Mouse (Mus musculus): ENCODE results near the gene Slc13a3. TPM values are rescaled to one million over a fixed set of nuclear protein-coding genes. Genes with fewer than 3 reads are reported as not detected.
A peak's percentile ranks its signal among the peaks of the same experiment; 100 is the strongest.

The Slc13a3 gene
- total and polyA plus RNA-seq, 3 experiments, result not detected

DNA sequence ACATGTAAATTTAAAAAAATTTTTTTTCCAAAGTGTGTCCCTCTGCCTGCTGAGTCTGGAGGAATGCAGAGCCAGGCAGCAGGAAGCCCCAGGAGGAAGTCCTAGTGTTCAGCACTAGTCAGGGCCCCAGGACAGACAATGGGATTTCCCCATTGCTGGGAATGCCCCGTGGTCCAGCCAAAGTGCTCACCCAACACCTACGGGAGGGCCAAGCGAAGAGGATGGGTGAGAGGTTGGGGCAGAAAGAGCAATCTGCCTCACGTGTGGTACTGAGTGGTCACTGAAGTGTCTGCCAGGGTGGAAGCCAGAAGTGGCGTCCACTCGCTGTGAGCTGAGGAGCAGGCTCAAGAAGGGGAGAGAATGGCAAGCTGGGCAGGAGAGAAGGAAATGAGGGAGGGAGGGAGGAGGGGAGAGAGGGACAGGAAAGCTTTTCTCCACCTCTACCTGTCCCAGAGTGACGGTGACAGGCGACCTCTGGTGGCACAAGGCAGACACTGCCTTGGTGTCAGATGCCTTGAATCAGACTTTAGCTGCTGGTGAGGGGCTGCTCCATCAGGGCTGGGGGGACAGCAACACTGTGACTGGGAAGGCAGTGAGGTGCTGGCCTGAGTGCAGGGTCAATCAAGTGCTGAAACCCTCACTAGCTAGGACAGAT, 14.0 kb upstream of the Slc13a3 start:
- peak; percentile 44 for DNase-seq (ENCODE audit: extremely low read depth)
- peaks cover 2% of the 10 kb centered on the region; the same call in 1 of the 2 replicates for H3K79me2 ChIP-seq (replicated peaks; ENCODE audit: control insufficient read depth, extremely low read depth, insufficient read depth, poor library complexity, severe bottlenecking)
- in situ Hi-C loops (cut with MboI; ENCODE audit: low pct_ligation_motif_present, low pct_unique_long_range_greater_than_20kb, low sequenced_read_pairs), result no loop called here
- H3K4me3 ChIP-seq (replicated peaks in 1 of 3; ENCODE audit: low read depth in 2 of 3, low read length in 2 of 3, poor library complexity in 1 of 3), result peak overlapping the region in 1 of 3 experiments; percentile 6
- peaks cover 33% of the 10 kb centered on the region for H3K27me3 ChIP-seq (replicated peaks)
- peaks cover 16 to 20% of the 10 kb centered on the region in 2 experiments for H3K4me1 ChIP-seq (ENCODE audit: control insufficient read depth in 1 of 2, insufficient read depth in 2 of 2)
- no peak for TF ChIP-seq JUND (conservative IDR thresholded peaks at IDR 0.05; ENCODE audit: low read depth, low read length)
- no peak for TF ChIP-seq ETS1 (conservative IDR thresholded peaks at IDR 0.05; ENCODE audit: low read depth, low read length)
- no peak for TF ChIP-seq JUN (IDR thresholded peaks at IDR 0.05; ENCODE audit: insufficient read depth, low read depth, low read length)
- TF ChIP-seq UBTF (IDR thresholded peaks at IDR 0.05; ENCODE audit: low read depth, low read length), result no peak
- TF ChIP-seq IRF4 (IDR thresholded peaks at IDR 0.05; ENCODE audit: low read depth, low read length), result no peak
- no peak for TF ChIP-seq MAZ (IDR thresholded peaks at IDR 0.05; ENCODE audit: low read depth, low read length)
- TF ChIP-seq TCF12 (IDR thresholded peaks at IDR 0.05; ENCODE audit: low read depth, low read length), result no peak
- no peak for TF ChIP-seq TBP (conservative IDR thresholded peaks at IDR 0.05; ENCODE audit: low read depth, low read length)
- TF ChIP-seq MEF2A (IDR thresholded peaks at IDR 0.05; ENCODE audit: borderline replicate concordance, low read depth, low read length), result no peak
- TF ChIP-seq MAFK (IDR thresholded peaks at IDR 0.05; ENCODE audit: insufficient replicate concordance, low read length), result no peak
- no peak for TF ChIP-seq KAT2A (IDR thresholded peaks at IDR 0.05; ENCODE audit: insufficient replicate concordance, low read length)
- no peak for TF ChIP-seq SIN3A (IDR thresholded peaks at IDR 0.05; ENCODE audit: low read length)
- peak; percentile 83 for TF ChIP-seq RAD21 (IDR thresholded peaks at IDR 0.05; ENCODE audit: low read depth, low read length)
- TF ChIP-seq ELF1 (IDR thresholded peaks at IDR 0.05; ENCODE audit: low read depth, low read length), result no peak
- TF ChIP-seq SMC3 (IDR thresholded peaks at IDR 0.05; ENCODE audit: low read depth, low read length), result peak; percentile 87
- no peak for TF ChIP-seq CHD1 (IDR thresholded peaks at IDR 0.05; ENCODE audit: low read depth, low read length)
- TF ChIP-seq MXI1 (IDR thresholded peaks at IDR 0.05; ENCODE audit: low read depth, low read length), result no peak
- no peak for TF ChIP-seq USF1 (IDR thresholded peaks at IDR 0.05; ENCODE audit: low read depth, low read length)
- no peak for TF ChIP-seq E2F4 (IDR thresholded peaks at IDR 0.05; ENCODE audit: insufficient replicate concordance, low read depth, low read length)
- no peak for TF ChIP-seq RCOR1 (conservative IDR thresholded peaks at IDR 0.05; ENCODE audit: low read depth, low read length)
- no peak for TF ChIP-seq EP300 (IDR thresholded peaks at IDR 0.05; ENCODE audit: low read length)
- TF ChIP-seq GABPA (IDR thresholded peaks at IDR 0.05; ENCODE audit: insufficient replicate concordance, low read depth, low read length), result no peak
- TF ChIP-seq POLR2A (IDR thresholded peaks at IDR 0.05; ENCODE audit: low read depth, low read length), result no peak
- no peak for TF ChIP-seq HCFC1 (IDR thresholded peaks at IDR 0.05; ENCODE audit: low read depth, low read length)
- no peak for TF ChIP-seq ZMIZ1 (IDR thresholded peaks at IDR 0.05; ENCODE audit: low read depth, low read length)
- no peak for TF ChIP-seq PAX5 (IDR thresholded peaks at IDR 0.05; ENCODE audit: low read length)
- no peak for TF ChIP-seq USF2 (conservative IDR thresholded peaks at IDR 0.05; ENCODE audit: low read depth, low read length)
- TF ChIP-seq ZC3H11A (IDR thresholded peaks at IDR 0.05; ENCODE audit: low read depth, low read length), result 0 out of 2 replicates have a peak, but pooled peaks have one; percentile 8
- no peak for TF ChIP-seq MYC (IDR thresholded peaks at IDR 0.05; ENCODE audit: low read depth, low read length)
- TF ChIP-seq NELFE (IDR thresholded peaks at IDR 0.05; ENCODE audit: low read depth, low read length), result peak; percentile 24; the same call in 1 of the 2 replicates
- TF ChIP-seq CTCF (conservative IDR thresholded peaks at IDR 0.05 in 1 of 2, IDR thresholded peaks at IDR 0.05 in 1 of 2; ENCODE audit: low read depth in 2 of 2, low read length in 2 of 2), result peak; percentile 80 to 90
- no peak for TF ChIP-seq CHD2 (IDR thresholded peaks at IDR 0.05; ENCODE audit: low read length)
- no peak for TF ChIP-seq POLR2AphosphoS2 (IDR thresholded peaks at IDR 0.05; ENCODE audit: low read depth, low read length)
- no peak for TF ChIP-seq NRF1 (IDR thresholded peaks at IDR 0.05; ENCODE audit: low read depth, low read length)
- no peak for TF ChIP-seq MAX (IDR thresholded peaks at IDR 0.05; ENCODE audit: low read length)
- peak; percentile 56 for TF ChIP-seq BHLHE40 (IDR thresholded peaks at IDR 0.05; ENCODE audit: low read depth, low read length)
- no peak for TF ChIP-seq ZNF384 (IDR thresholded peaks at IDR 0.05; ENCODE audit: low read depth, low read length)
- no peak overlapping the region for H3K9ac ChIP-seq (ENCODE audit: insufficient read depth, low read depth)
- H3K4me2 ChIP-seq (ENCODE audit: insufficient read depth, low read depth, poor library complexity, severe bottlenecking), result peak overlapping the region; percentile 31; the same call in 1 of the 2 replicates
- peaks cover 15 to 30% of the 10 kb centered on the region in 2 experiments for H3K36me3 ChIP-seq (replicated peaks in 1 of 2; ENCODE audit: control insufficient read depth in 1 of 2, insufficient read depth in 1 of 2, low read length in 1 of 2)
- H3K27ac ChIP-seq (ENCODE audit: insufficient read depth, low read depth), result no peak overlapping the region
- dilution Hi-C loops (cut with MboI; ENCODE audit: extremely low pct_ligation_motif_present, extremely low pct_unique_long_range_greater_than_20kb, low sequenced_read_pairs), result no loop called here
- H3K9me3 ChIP-seq (replicated peaks; ENCODE audit: low read length), result no peaks in the 10 kb centered on the region
